Mouse (Mus musculus): Measurements from ENCODE around the gene Tesk1. TPM values are rescaled to one million over a fixed set of nuclear protein-coding genes. Genes with fewer than 3 reads are reported as not detected.

Gene Tesk1
- polyA plus RNA-seq, 1 experiment = 51.5 TPM

GRCm38 (mm10) chr4:43402212-43402611 lies 39.5 kb upstream of the Tesk1 start:
- H3K27ac ChIP-seq (ENCODE audit: insufficient read depth, low read depth, low read length) = no peak overlapping the region
- no peak for TF ChIP-seq CTCF (IDR thresholded peaks at IDR 0.05; ENCODE audit: low read depth, low read length)
- no peak for TF ChIP-seq POLR2A (IDR thresholded peaks at IDR 0.05; ENCODE audit: borderline replicate concordance, low read depth, low read length)
- H3K4me3 ChIP-seq (ENCODE audit: insufficient read depth, low read length) = no peak overlapping the region

GRCm38 (mm10) chr4:43404697-43405096 lies 37.0 kb upstream of the Tesk1 start:
- no peak overlapping the region for H3K27ac ChIP-seq (ENCODE audit: insufficient read depth, low read depth, low read length)
- TF ChIP-seq POLR2A (IDR thresholded peaks at IDR 0.05; ENCODE audit: borderline replicate concordance, low read depth, low read length) = no peak
- no peak for TF ChIP-seq CTCF (IDR thresholded peaks at IDR 0.05; ENCODE audit: low read depth, low read length)
- no peak overlapping the region for H3K4me3 ChIP-seq (ENCODE audit: insufficient read depth, low read length)
- H3K4me1 ChIP-seq (ENCODE audit: control insufficient read depth, insufficient read depth, low read length) = peaks cover 21% of the 10 kb centered on the region

More at GRCm38 (mm10) chr4:43402212-43402611, 39.5 kb upstream of the Tesk1 start:
- peaks cover 25% of the 10 kb centered on the region for H3K4me1 ChIP-seq (ENCODE audit: control insufficient read depth, insufficient read depth, low read length)

GRCm38 (mm10) chr4:43406162-43406971 lies 35.4 kb upstream of the Tesk1 start:
- Histone ChIP-seq H3K4me1 (ENCODE audit: control insufficient read depth, insufficient read depth, low read length) (peaks cover 18% of the 10 kb centered on the region), H3K4me3 (ENCODE audit: insufficient read depth, low read length) (no peak overlapping the region), H3K27ac (ENCODE audit: insufficient read depth, low read depth, low read length) (no peak overlapping the region)
- TF ChIP-seq CTCF (IDR thresholded peaks at IDR 0.05; ENCODE audit: low read depth, low read length) (no peak), POLR2A (IDR thresholded peaks at IDR 0.05; ENCODE audit: borderline replicate concordance, low read depth, low read length) (no peak)

GRCm38 (mm10) chr4:43407071-43407920 lies 34.4 kb upstream of the Tesk1 start:
- H3K27ac ChIP-seq (ENCODE audit: insufficient read depth, low read depth, low read length) = no peak overlapping the region
- no peak for TF ChIP-seq CTCF (IDR thresholded peaks at IDR 0.05; ENCODE audit: low read depth, low read length)
- TF ChIP-seq POLR2A (IDR thresholded peaks at IDR 0.05; ENCODE audit: borderline replicate concordance, low read depth, low read length) = no peak
- H3K4me1 ChIP-seq (ENCODE audit: control insufficient read depth, insufficient read depth, low read length) = peaks cover 9% of the 10 kb centered on the region
- H3K4me3 ChIP-seq (ENCODE audit: insufficient read depth, low read length) = no peak overlapping the region

- Histone ChIP-seq H3K27ac (ENCODE audit: insufficient read depth, low read depth, low read length) (no peak overlapping the region), H3K4me3 (ENCODE audit: insufficient read depth, low read length) (no peak overlapping the region), H3K4me1 (ENCODE audit: control insufficient read depth, insufficient read depth, low read length) (peaks cover 15% of the 10 kb centered on the region)
- no peak for TF ChIP-seq POLR2A (IDR thresholded peaks at IDR 0.05; ENCODE audit: borderline replicate concordance, low read depth, low read length)
- TF ChIP-seq CTCF (IDR thresholded peaks at IDR 0.05; ENCODE audit: low read depth, low read length) = no peak
These were observed 27.0 kb upstream of the Tesk1 start for GRCm38 (mm10) chr4:43414761-43415160.

- no peak overlapping the region for H3K27ac ChIP-seq (ENCODE audit: insufficient read depth, low read depth, low read length)
- TF ChIP-seq CTCF (IDR thresholded peaks at IDR 0.05; ENCODE audit: low read depth, low read length) (no peak), POLR2A (IDR thresholded peaks at IDR 0.05; ENCODE audit: borderline replicate concordance, low read depth, low read length) (no peak)
These were observed 26.3 kb upstream of the Tesk1 start for GRCm38 (mm10) chr4:43415221-43416070.

GRCm38 (mm10) chr4:43416071-43416490 lies 25.7 kb upstream of the Tesk1 start:
- no peak overlapping the region for H3K27ac ChIP-seq (ENCODE audit: insufficient read depth, low read depth, low read length)

More at GRCm38 (mm10) chr4:43415221-43416070, 26.3 kb upstream of the Tesk1 start:
- Histone ChIP-seq H3K4me3 (ENCODE audit: insufficient read depth, low read length) (no peak overlapping the region), H3K4me1 (ENCODE audit: control insufficient read depth, insufficient read depth, low read length) (peaks cover 20% of the 10 kb centered on the region)

GRCm38 (mm10) chr4:43417269-43418062 lies 24.3 kb upstream of the Tesk1 start:
- Histone ChIP-seq H3K27ac (ENCODE audit: insufficient read depth, low read depth, low read length) (no peak overlapping the region), H3K4me1 (ENCODE audit: control insufficient read depth, insufficient read depth, low read length) (peaks cover 23% of the 10 kb centered on the region), H3K4me3 (ENCODE audit: insufficient read depth, low read length) (no peak overlapping the region)
- TF ChIP-seq POLR2A (IDR thresholded peaks at IDR 0.05; ENCODE audit: borderline replicate concordance, low read depth, low read length) = no peak
- TF ChIP-seq CTCF (IDR thresholded peaks at IDR 0.05; ENCODE audit: low read depth, low read length) = no peak

More at GRCm38 (mm10) chr4:43416071-43416490, 25.7 kb upstream of the Tesk1 start:
- Histone ChIP-seq H3K4me1 (ENCODE audit: control insufficient read depth, insufficient read depth, low read length) (peaks cover 23% of the 10 kb centered on the region), H3K4me3 (ENCODE audit: insufficient read depth, low read length) (no peak overlapping the region)
- TF ChIP-seq POLR2A (IDR thresholded peaks at IDR 0.05; ENCODE audit: borderline replicate concordance, low read depth, low read length) (no peak), CTCF (IDR thresholded peaks at IDR 0.05; ENCODE audit: low read depth, low read length) (no peak)

All from bone marrow macrophage, adult 2 months (primary cell).